Mouse (Mus musculus): ENCODE measurements around the gene Rnf207.

Gene Rnf207

GRCm38 (mm10) chr4:152294188-152294929, 24.4 kb downstream of the Rnf207 start:
- no peak for DNase-seq (ENCODE audit: low spot score)

GRCm38 (mm10) chr4:152292102-152292765, 26.6 kb downstream of the Rnf207 start:
- DNase-seq (ENCODE audit: low spot score): no peak

DNA sequence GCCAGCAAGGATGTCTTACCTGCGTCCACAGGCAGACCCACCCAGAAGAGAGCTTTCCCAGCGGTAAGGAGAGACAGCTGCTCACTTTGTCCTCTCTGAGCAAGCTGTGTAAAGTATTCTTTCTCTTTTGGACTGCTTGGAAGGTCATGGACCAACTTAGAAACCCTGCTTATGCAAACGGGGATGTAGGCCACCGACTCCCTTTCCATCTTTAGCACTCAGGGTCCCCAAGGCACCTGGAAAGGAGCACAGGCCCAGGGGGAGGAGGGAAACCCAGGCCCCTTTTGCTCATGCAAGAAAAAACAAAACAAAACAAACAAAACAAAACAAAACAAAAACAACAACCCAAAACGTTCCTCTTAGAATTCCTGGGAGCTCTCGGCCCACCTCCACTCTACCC, 27.2 kb downstream of the Rnf207 start, which contains the start of gene Hes3:
Gene Hes3 (minus strand): TSS at position 101 of the 400 bp plus-strand sequence.
- no peak for DNase-seq (ENCODE audit: low spot score)

DNA sequence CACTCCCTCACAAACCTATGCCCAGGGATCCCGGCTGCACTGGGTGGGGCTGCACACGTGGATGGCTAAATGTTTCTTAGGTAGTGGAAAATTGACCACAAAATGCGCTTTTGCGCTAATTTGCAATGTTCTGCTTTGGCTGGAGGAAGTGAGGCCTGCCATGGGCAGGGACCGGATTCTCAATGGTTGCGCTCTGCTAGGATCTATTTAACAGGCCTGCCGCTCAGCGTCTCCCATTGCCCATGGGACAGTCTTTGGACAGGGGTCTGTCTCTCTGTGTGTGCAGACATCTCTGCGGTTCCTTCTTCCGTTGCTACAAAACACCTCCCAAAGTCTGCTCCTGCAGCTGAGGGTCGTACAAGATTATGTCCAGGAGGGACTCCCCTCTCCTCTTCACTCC, 27.8 kb downstream of the Rnf207 start:
- no peak for DNase-seq (ENCODE audit: low spot score)

GRCm38 (mm10) chr4:152290385-152290784, 28.4 kb downstream of the Rnf207 start:
- DNase-seq (ENCODE audit: low spot score): no peak

GRCm38 (mm10) chr4:152288398-152288945, 30.3 kb downstream of the Rnf207 start:
- no peak for DNase-seq (ENCODE audit: low spot score)

- no peak for DNase-seq (ENCODE audit: low spot score)
These were observed 31.3 kb downstream of the Rnf207 start for GRCm38 (mm10) chr4:152287317-152288120.

DNA sequence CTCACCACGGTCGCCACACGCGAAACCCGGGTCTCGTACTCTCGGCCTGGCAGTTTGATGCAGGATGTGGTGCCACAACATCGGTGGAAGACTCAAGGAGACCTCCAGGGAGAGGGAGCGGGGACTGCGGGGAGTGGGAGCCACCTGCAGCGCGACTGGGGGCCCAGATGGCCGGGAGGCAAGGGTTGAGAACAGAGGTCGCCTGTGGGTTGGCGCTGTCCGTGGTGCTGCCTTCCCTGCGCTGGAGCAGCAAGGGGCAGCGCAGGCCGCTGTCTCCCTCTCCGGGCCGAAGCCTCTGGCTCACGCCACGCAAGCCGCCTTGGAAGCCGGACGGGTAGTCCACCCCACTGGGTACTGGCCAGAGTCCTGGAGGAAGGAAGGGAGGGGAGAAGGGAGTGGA, 31.9 kb downstream of the Rnf207 start:
- peak; percentile 89 for DNase-seq (ENCODE audit: low spot score)

DNA sequence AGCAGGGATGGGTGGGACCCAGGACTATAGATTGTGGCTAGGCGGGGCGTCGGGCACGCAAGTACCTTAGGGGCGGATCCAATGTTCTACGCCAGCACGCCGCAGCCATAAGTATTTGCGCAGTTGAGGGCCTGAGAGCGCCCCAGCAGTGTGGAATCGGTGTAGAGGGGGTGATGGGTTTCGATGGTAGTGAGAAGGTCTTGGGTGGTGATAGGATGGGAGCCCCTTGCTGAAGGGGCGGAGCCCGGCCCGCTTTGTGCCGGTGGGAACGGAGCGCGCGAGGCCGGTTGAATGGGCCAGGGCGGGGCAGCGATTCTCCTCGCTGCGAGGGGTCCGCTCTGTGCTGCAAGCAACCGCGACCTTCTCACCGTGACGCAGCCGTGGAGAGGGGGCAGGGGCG, 32.6 kb downstream of the Rnf207 start:
- DNase-seq (ENCODE audit: low spot score): no peak

DNA sequence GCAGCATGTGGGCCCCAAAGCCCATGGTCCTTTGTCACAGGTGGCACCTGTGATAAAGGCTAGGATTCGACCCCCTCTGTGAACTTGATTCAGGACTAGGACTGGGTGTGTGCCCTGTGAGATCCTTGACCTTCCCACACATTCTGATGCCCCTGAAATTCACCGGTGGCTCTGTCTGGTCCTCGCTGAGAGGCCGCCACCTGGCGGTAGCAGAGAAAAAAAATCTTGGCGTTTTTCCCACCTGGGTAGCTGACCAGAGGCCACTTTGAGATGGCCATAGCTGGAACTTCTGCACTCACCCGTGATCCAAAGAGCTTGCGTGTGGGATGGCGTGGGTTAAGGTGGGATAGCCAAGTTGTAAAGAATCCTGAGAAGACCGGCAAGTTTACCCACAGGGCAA, 33.3 kb downstream of the Rnf207 start:
- DNase-seq (ENCODE audit: low spot score): peak; percentile 74

- DNase-seq (ENCODE audit: low spot score): peak; percentile 89
These were observed 35.4 kb downstream of the Rnf207 start for GRCm38 (mm10) chr4:152283186-152283950.

GRCm38 (mm10) chr4:152282721-152283120, 36.1 kb downstream of the Rnf207 start:
- DNase-seq (ENCODE audit: low spot score): no peak

GRCm38 (mm10) chr4:152281601-152282000, 37.2 kb downstream of the Rnf207 start:
- DNase-seq (ENCODE audit: low spot score): no peak

GRCm38 (mm10) chr4:152278986-152279385, 39.8 kb downstream of the Rnf207 start:
- no peak for DNase-seq (ENCODE audit: low spot score)

- no peak for DNase-seq (ENCODE audit: low spot score)
These were observed 40.9 kb downstream of the Rnf207 start for GRCm38 (mm10) chr4:152277916-152278315.

GRCm38 (mm10) chr4:152276389-152277347, 42.1 kb downstream of the Rnf207 start:
- DNase-seq (ENCODE audit: low spot score): peak; percentile 72

- DNase-seq (ENCODE audit: low spot score): no peak
These were observed 44.1 kb downstream of the Rnf207 start for GRCm38 (mm10) chr4:152274681-152275131.

DNA sequence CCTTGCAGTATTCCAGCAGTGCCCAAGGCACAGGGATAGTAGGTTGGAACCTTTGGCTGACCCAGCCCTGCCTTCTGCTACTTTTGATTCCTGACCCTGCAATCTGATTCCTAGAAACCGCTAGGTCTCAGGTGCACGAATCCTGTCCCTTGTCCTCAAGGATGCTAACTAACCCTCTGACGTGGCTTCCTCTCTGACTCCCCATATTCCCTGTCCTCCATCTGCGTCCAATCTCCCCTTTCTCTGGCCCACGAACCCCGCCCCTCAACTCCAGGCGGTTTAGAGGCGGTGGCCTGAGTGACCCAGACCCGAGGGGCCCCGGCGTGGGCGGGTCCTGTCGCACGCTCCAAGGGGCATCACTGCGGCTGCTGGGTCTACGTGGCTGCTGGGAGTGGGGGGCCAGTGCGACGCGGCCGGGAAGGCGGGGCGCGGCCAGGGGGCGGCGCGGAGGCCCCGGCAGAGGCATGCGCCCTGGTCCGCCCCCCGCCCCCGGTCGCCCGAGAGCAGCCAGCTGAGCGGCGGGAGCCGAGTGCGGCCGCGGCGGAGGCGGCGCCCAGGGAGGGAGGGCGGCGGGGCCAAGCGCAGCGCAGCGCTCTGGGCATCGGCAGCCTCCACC, 45.1 kb downstream of the Rnf207 start, which contains the start of gene Gpr153:
Gene Gpr153 (plus strand): TSS at position 612 of the 616 bp plus-strand sequence.
- DNase-seq (ENCODE audit: low spot score): peak; percentile 73

DNA sequence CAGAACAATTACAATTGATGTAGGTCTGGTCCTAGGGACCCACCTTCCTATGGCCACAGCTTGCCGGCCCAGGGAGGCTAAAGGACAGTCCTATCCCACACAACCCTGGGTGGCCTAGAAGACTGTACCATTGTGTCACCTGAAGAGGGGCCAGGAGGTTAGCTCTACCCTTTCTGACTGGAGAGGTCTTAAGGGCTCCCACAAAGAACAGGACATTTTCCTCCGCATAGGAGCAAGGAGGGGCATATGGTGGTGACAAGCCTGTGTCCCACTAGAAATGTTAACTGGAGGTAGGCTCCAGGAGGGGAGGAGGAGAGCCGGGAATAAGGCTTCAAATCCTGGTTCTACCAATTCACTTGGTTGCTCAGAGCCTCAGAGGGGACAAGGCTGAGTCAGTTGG, 45.6 kb downstream of the Rnf207 start:
- no peak for DNase-seq (ENCODE audit: low spot score)
